Mouse (Mus musculus) heart, postnatal 4 days (tissue): ENCODE results near the gene Hypk. TPM values are rescaled to one million over a fixed set of nuclear protein-coding genes. Genes with fewer than 3 reads are reported as not detected.
"Not testable (repeated sequence)": the region's sequence is repeated elsewhere in the genome, so short reads cannot be mapped to it uniquely, and the experiment has no call there.

ENCODE experiments used
- DNase-seq: peaks from one replicate; pipeline ENCODE4 v3.0.0; 2021
- total RNA-seq, 2 experiments: library from RNA; stranded (reverse); gene quantifications; 2 replicates each; pipeline ENCODE4 v1.2.3; 2021

Hypk gene
- total RNA-seq, 2 experiments from 2014 or later: 23.4 to 26.1 TPM

DNA sequence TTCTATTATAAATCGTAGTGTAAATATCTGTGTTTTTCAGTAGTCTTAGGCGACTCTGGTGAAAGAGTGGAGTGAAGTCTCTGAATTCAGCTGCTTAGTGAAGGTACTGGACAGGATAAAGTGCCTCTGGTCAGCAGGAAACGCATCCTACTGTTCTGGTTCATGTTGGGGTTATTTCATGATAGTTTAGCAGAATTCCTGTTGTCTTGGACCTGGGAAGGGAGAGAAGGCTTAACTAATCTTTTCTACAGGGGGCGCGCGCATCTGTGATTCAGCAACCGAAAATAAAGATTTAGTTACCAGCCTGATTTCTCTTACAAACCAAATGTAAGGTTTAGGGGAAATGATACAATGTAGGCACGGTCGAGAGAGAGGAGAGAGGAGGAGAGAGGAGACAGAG is 5.0 kb upstream of the Hypk start:
- DNase-seq: peak; percentile 57

GRCm38 (mm10) chr2:121448739-121449535 is 4.2 kb upstream of the Hypk start, which contains the start of gene Serf2:
Serf2 (plus strand) TSS chr2:121449195.
- peak; percentile 100 for DNase-seq

DNA sequence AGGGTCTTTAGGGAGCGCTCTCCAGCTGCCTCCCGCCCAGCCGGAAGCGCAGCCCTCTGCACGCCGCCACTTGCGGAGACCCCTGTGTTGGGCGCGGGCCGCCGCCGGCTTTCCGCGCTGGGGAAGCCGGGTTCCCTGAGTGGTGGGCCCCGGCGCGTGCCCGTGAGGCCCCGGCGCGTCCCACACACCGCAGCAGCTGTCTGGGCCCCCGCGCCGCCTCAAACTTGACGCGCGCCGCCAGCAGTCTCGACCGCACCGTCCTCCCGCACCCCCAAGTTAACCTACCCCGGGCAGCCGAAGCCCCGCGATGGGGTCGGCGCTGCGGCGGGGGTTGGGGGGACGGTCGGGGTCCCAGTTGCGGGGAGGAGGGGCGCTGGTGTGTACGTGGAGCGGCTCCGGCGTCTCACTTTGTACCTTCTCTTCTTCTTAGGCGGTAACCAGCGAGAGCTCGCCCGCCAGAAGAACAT is 3.5 kb upstream of the Hypk start:
- DNase-seq: no peak

DNA sequence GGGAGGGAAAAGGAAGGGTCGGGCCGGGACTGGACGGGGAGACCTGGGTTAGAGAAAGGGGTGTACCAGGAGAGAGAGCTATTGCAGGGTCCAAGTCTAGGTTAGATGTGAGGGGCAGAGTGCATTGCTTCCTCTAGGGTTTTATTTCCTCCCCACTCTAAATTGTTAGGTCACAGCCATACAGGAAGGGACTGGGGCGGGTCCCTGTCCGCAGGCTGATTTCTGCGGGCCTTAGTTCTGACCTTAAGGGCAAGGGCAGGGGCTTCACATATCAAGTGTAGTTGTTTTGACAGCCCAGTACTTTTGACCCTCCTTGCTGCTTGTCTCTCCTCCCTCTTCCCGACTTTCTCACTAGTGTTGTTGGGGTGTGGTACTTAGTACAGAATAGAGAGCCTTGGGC is 3.0 kb upstream of the Hypk start:
- peak; percentile 31 for DNase-seq

DNA sequence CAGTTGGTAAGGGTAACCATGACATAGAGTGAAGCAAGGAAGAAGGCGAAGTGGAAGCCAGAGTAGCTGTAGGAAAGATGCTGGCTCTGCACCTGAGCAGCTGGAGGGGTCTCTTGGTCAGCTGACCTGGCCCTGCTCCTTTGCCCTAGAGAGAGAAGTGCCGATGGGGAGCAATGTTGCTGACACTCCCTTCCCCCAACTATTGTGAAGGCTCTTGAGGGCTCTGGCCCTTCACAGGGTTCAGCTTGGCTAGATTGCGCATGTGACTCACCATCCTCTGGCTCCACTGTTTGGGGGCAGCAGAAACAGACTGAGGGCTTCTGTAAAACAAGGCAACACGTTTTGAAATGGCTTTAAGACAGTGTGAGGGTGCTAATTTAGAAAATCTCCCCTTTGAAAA is 729 bp upstream of the Hypk start:
- DNase-seq: no peak

- no peak for DNase-seq
Observed at GRCm38 (mm10) chr2:121453917-121454316, 827 bp downstream of the Hypk start.

DNA sequence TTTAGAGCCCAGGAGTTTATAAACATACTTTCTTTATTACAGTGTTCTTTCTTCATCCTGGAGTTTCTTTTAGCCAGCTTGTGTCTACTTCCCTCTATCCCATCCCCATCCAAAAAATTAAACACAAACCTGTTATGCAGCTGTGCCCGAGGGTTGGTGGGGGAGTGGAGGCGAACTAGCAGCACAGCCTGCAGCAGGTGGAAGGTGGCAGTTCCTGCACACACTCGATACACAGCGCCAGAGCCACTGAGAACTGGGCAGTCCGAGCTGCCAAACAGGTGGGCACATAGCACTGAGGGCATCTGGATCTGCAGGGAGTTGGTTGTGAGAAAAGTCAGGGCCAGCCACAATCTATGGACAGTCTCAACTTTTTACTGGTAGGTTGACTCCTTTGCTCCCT is 2.4 kb downstream of the Hypk start:
- no peak for DNase-seq

- DNase-seq: peak; percentile 85
Observed at GRCm38 (mm10) chr2:121456692-121457642, 3.9 kb downstream of the Hypk start, which contains the start of gene Serinc4. Serinc4 (minus strand) TSS chr2:121456781.

DNA sequence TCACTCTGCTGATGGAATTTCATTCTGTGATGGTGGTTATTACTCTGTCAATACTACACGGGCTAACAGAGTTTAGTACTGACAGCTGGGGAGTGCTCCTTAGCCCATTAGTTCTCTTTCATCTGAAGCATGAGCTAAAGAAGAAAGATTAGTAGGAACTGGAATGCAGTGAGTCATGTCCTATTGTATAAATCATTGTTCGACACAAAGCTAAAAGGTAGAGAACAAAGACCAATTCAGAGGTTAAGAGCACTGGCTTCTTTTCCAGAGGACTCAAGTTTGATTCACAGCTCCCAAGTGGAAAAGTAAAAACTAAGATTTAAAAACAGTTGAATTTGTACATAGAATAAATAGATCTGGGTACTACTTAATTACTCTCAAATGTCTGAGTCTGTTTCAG is 7.0 kb downstream of the Hypk start:
- DNase-seq: no peak

- DNase-seq: not testable (repeated sequence)
Observed at GRCm38 (mm10) chr2:121468982-121469381, 15.9 kb downstream of the Hypk start.

DNA sequence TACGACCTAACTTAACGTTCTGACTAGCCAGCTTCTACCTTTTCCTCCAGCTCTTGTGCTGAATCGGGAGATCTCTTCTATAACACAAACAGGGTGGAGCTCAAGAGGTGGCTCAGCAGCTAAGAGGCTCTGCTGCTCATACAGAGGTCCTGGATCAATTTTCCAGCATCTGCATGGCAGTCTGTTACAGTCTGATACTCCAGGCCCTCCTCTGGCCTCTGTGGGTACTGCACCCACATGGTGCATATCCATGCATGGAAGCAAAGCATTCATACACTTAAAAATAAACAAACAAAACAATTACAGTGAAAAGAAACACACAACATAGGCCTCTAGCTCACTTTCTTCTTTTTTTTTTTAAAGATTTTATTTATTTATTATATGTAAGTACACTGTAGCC is 19.7 kb downstream of the Hypk start:
- not testable (repeated sequence) for DNase-seq

DNA sequence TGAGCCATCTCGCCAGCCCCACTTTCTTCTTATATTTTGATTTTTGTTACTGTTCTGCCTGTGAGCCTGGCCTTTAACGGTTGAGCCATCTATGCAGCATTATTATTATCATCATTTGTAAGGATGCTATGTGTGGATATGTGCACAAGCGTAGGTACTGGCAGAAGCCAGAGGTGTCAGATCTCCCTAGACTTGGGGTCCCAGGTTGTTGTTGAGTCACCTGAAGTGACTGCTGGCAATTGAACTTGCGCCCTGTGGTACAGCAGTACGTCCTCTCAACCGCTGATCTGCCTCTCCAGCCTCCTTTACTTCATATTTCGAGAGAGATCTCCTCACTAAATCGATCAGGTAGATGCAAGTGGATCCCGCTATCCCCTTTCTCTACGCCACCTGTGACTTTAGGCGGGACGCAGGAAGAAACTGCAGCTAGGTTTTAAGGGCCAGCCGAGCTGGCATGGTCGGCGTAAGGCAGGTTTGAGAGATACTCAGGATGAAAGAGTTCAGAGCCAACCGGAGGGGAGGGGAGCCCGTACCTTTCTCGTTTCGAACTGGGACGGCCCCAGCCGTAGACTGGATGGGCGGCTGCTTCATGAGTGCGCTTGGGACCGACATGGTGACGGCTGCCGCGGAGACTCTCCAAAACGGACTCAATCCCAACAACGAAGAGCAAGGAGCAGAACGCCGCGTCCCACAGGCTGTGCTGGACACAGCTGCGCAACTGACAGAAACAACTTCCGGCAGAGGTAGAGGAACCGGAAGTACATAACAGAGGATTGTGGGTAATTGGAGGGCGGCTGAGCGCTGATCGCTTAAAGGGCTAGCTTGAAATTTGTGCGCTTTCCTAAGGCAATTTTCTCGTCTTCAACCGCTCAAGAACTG is 20.4 kb downstream of the Hypk start, which contains the start of gene Mfap1b:
Gene Mfap1b, minus strand, starts transcription at position 767 of the 879 bp plus-strand sequence.
- DNase-seq: peak; percentile 80

DNA sequence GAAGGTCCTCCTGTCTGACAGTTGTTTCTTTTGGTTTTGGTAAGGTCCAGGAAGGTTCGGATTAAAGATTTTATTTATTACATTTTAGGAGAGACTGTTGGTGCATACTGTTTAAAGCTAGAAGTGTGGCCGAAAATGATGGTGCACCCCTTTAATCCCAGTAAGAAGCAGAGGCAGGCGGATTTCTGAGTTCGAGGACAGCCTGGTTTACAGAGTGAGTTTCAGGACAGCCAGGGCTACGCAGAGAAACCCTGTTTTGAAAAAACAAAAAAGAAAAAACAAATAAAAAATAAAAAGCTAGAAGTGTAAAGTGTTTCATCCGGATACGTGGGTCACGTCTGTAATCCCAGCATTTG is 21.1 kb downstream of the Hypk start:
- DNase-seq: no peak

DNA sequence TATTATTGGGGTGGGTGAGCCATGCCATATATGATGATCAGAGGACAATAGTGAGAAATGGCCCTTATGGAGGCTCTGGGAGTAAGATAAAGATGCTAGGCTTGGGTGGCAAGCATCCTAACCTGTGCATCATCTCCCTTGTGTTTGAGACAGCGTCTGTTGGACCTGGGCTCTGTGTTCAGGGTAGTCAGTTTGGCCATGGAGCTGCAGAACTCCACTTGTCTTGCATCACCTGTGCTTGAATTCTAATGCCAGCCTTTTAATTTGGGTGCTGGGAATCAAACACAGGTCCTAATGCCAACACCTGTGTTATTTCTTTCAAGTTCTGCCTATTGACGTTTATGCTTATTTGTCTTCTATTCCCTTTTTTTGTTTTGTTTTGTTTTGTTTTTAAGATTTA is 22.2 kb downstream of the Hypk start:
- DNase-seq: not testable (repeated sequence)

GRCm38 (mm10) chr2:121477491-121478266 is 24.6 kb downstream of the Hypk start:
- no peak for DNase-seq

DNA sequence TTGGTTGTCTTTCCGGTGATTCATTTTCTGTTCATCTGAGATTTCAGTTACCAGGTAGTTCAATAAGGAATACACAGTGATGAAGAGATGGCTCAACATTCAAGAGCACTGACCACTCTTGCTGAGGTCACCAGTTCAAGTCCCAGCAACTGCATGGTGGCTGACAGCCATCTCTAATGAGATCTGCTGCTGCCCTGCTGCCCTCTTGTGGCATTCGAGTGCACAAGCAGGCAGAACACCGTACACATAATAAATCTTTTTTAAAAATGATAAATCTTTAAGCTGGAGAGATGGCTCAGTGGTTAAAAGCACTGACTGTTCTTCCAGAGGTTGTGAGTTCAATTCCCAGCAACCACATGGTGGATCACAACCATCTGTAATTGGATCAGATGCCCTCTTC is 27.4 kb downstream of the Hypk start:
- DNase-seq: peak; percentile 36

- not testable (repeated sequence) for DNase-seq
Observed at GRCm38 (mm10) chr2:121480916-121481315, 27.8 kb downstream of the Hypk start.

DNA sequence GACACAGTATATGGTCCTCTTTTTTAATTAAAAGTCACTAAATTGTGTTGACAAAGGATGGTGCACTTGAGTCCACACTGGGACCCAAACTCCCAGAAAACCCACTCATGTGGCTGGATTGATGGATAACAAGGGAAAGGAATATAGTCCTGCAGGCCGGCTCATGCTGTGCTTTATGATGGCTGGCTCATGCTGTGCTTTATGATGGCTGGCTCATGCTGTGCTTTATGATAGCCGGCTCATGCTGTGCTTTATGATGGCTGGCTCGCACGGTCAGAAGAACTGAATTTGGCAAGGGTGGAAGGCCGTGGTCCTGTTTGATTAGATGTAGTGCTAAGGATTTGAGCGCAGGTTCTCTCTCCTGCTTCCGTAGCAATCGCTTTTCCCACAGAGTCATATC is 30.5 kb downstream of the Hypk start:
- DNase-seq: no peak

GRCm38 (mm10) chr2:121484403-121484802 is 31.3 kb downstream of the Hypk start:
- DNase-seq: not testable (repeated sequence)

DNA sequence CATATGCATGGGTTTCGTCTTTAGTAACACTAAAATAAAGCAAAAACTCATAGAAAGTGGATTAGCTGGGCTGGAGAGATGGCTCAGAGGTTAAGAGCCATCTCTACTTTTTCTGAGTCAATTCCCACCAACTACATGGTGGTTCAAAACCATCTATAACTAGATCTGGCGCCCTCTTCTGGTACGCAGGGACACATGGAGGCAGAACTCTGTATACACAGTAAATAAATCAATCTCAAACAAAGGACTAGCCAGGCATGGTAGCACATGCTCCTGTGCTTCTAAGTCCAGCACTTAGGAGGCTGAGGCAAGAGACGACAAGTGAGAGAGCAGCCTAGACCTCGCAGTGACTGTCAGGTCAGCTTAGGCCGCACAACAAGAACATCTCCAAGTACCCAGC is 48.5 kb downstream of the Hypk start:
- not testable (repeated sequence) for DNase-seq
